Mouse (Mus musculus) heart, postnatal 0 days (tissue): Measurements from ENCODE around the gene Atp2b4.

Experiments used
- CTCF ChIP-seq: IDR thresholded peaks from 2 replicates; pipeline ENCODE4 v1.5.1; 2016; ENCODE audit warnings: antibody characterized with exemption, control low read depth, low read depth
- EP300 ChIP-seq: IDR thresholded peaks from 2 replicates; pipeline ENCODE4 v1.6.1; 2016; ENCODE audit warnings: antibody characterized with exemption, low read depth

- TF ChIP-seq EP300 (no peak), CTCF (no peak)
Observed at GRCm38 (mm10) chr1:133801743-133802142, 902 bp upstream of the Atp2b4 start.
